Mouse (Mus musculus): ENCODE data around the gene Hsd17b1. TPM values are rescaled to one million over a fixed set of nuclear protein-coding genes. Genes with fewer than 3 reads are reported as not detected.

The Hsd17b1 gene
- polyA plus RNA-seq (2016; fragmentation: Nextera tagmentation; extraction: Ambion mirVana): 0.21 TPM in 1 of 2 replicates, not detected in the other

GRCm38 (mm10) chr11:101078121-101078520 lies at the start of gene Hsd17b1:
TSS of gene Hsd17b1 (plus strand) at chr11:101078411.
- Histone ChIP-seq H3K27me3 (replicated peaks; ENCODE audit: low read depth, poor library complexity, severe bottlenecking) (peaks cover 71% of the 10 kb centered on the region), H3K9me3 (no peaks in the 10 kb centered on the region), H3K4me3 (0 out of 2 replicates have a peak within 1 kb of the TSS, but pooled peaks have one; percentile 2), H3K4me1 (peaks cover 22% of the 10 kb centered on the region), H3K36me3 (replicated peaks) (no peaks in the 10 kb centered on the region; the same call in 1 of the 2 replicates), H3K27ac (replicated peaks) (no peak within 1 kb of the TSS)
- DNase-seq (ENCODE audit: low spot score): no peak
- WGBS: 67% methylated on average over 9 of the region's 9 CpGs

GRCm38 (mm10) chr11:101029320-101029719 lies 48.9 kb upstream of the Hsd17b1 start:
- Histone ChIP-seq H3K4me3 (no peak overlapping the region), H3K9me3 (no peaks in the 10 kb centered on the region), H3K4me1 (no peaks in the 10 kb centered on the region), H3K27ac (replicated peaks) (no peak overlapping the region), H3K27me3 (replicated peaks; ENCODE audit: low read depth, poor library complexity, severe bottlenecking) (no peaks in the 10 kb centered on the region), H3K36me3 (replicated peaks) (peaks cover 83% of the 10 kb centered on the region)
- 93% methylated on average over 8 of the region's 8 CpGs for WGBS
- DNase-seq (ENCODE audit: low spot score): no peak

GRCm38 (mm10) chr11:101030136-101030807 lies 47.9 kb upstream of the Hsd17b1 start:
- Histone ChIP-seq H3K27me3 (replicated peaks; ENCODE audit: low read depth, poor library complexity, severe bottlenecking) (no peaks in the 10 kb centered on the region), H3K4me1 (no peaks in the 10 kb centered on the region), H3K4me3 (no peak overlapping the region), H3K36me3 (replicated peaks) (peaks cover 86% of the 10 kb centered on the region), H3K9me3 (no peaks in the 10 kb centered on the region), H3K27ac (replicated peaks) (no peak overlapping the region)
- WGBS: 92% methylated on average over 10 of the region's 10 CpGs
- no peak for DNase-seq (ENCODE audit: low spot score)

- Histone ChIP-seq H3K36me3 (replicated peaks) (peaks cover 85% of the 10 kb centered on the region), H3K27ac (replicated peaks) (no peak overlapping the region), H3K27me3 (replicated peaks; ENCODE audit: low read depth, poor library complexity, severe bottlenecking) (no peaks in the 10 kb centered on the region), H3K4me1 (no peaks in the 10 kb centered on the region), H3K4me3 (no peak overlapping the region), H3K9me3 (no peaks in the 10 kb centered on the region)
- WGBS: 92% methylated on average over 4 of the region's 4 CpGs
- no peak for DNase-seq (ENCODE audit: low spot score)
Measured at GRCm38 (mm10) chr11:101030808-101031156, 47.4 kb upstream of the Hsd17b1 start.

GRCm38 (mm10) chr11:101031470-101031869 lies 46.7 kb upstream of the Hsd17b1 start:
- Histone ChIP-seq H3K4me1 (no peaks in the 10 kb centered on the region), H3K36me3 (replicated peaks) (peaks cover 84% of the 10 kb centered on the region), H3K27ac (replicated peaks) (no peak overlapping the region), H3K27me3 (replicated peaks; ENCODE audit: low read depth, poor library complexity, severe bottlenecking) (no peaks in the 10 kb centered on the region), H3K4me3 (no peak overlapping the region), H3K9me3 (no peaks in the 10 kb centered on the region)
- WGBS: 81% methylated on average over 1 of the region's 1 CpGs
- DNase-seq (ENCODE audit: low spot score): no peak

GRCm38 (mm10) chr11:101033856-101034500 lies 44.2 kb upstream of the Hsd17b1 start:
- DNase-seq (ENCODE audit: low spot score): no peak
- Histone ChIP-seq H3K9me3 (no peaks in the 10 kb centered on the region), H3K4me3 (no peak overlapping the region), H3K27ac (replicated peaks) (no peak overlapping the region), H3K36me3 (replicated peaks) (peaks cover 86% of the 10 kb centered on the region), H3K27me3 (replicated peaks; ENCODE audit: low read depth, poor library complexity, severe bottlenecking) (no peaks in the 10 kb centered on the region), H3K4me1 (no peaks in the 10 kb centered on the region)
- WGBS: 94% methylated on average over 17 of the region's 17 CpGs

GRCm38 (mm10) chr11:101034614-101035327 lies 43.4 kb upstream of the Hsd17b1 start:
- Histone ChIP-seq H3K4me3 (no peak overlapping the region), H3K9me3 (no peaks in the 10 kb centered on the region), H3K27ac (replicated peaks) (no peak overlapping the region), H3K27me3 (replicated peaks; ENCODE audit: low read depth, poor library complexity, severe bottlenecking) (no peaks in the 10 kb centered on the region), H3K36me3 (replicated peaks) (peaks cover 89% of the 10 kb centered on the region), H3K4me1 (no peaks in the 10 kb centered on the region)
- 93% methylated on average over 8 of the region's 8 CpGs for WGBS
- no peak for DNase-seq (ENCODE audit: low spot score)

- WGBS: 93% methylated on average over 4 of the region's 4 CpGs
- no peak overlapping the region for H3K27ac ChIP-seq (replicated peaks)
- H3K4me3 ChIP-seq: no peak overlapping the region
- no peaks in the 10 kb centered on the region for H3K27me3 ChIP-seq (replicated peaks; ENCODE audit: low read depth, poor library complexity, severe bottlenecking)
- H3K4me1 ChIP-seq: no peaks in the 10 kb centered on the region
- DNase-seq (ENCODE audit: low spot score): no peak
- peaks cover 89% of the 10 kb centered on the region for H3K36me3 ChIP-seq (replicated peaks)
- H3K9me3 ChIP-seq: no peaks in the 10 kb centered on the region
Measured at GRCm38 (mm10) chr11:101035328-101035695, 42.9 kb upstream of the Hsd17b1 start.

- Histone ChIP-seq H3K27me3 (replicated peaks; ENCODE audit: low read depth, poor library complexity, severe bottlenecking) (no peaks in the 10 kb centered on the region), H3K9me3 (no peaks in the 10 kb centered on the region), H3K4me1 (no peaks in the 10 kb centered on the region), H3K4me3 (no peak overlapping the region), H3K36me3 (replicated peaks) (peaks cover 92% of the 10 kb centered on the region), H3K27ac (replicated peaks) (no peak overlapping the region)
- 87% methylated on average over 10 of the region's 10 CpGs for WGBS
- no peak for DNase-seq (ENCODE audit: low spot score)
Measured at GRCm38 (mm10) chr11:101037795-101038194, 40.4 kb upstream of the Hsd17b1 start.

GRCm38 (mm10) chr11:101045826-101046225 lies 32.4 kb upstream of the Hsd17b1 start:
- no peaks in the 10 kb centered on the region for H3K9me3 ChIP-seq
- no peak overlapping the region for H3K4me3 ChIP-seq
- no peaks in the 10 kb centered on the region; the same call in 1 of the 2 replicates for H3K4me1 ChIP-seq
- H3K36me3 ChIP-seq (replicated peaks): peaks cover 97% of the 10 kb centered on the region
- H3K27ac ChIP-seq (replicated peaks): no peak overlapping the region
- H3K27me3 ChIP-seq (replicated peaks; ENCODE audit: low read depth, poor library complexity, severe bottlenecking): no peaks in the 10 kb centered on the region
- no peak for DNase-seq (ENCODE audit: low spot score)
- 89% methylated on average over 4 of the region's 4 CpGs for WGBS

- H3K36me3 ChIP-seq (replicated peaks): peaks cover 97% of the 10 kb centered on the region
Measured at GRCm38 (mm10) chr11:101046440-101046839, 31.8 kb upstream of the Hsd17b1 start.

GRCm38 (mm10) chr11:101047502-101047901 lies 30.7 kb upstream of the Hsd17b1 start:
- WGBS: 84% methylated on average over 3 of the region's 3 CpGs
- Histone ChIP-seq H3K36me3 (replicated peaks) (peaks cover 95% of the 10 kb centered on the region), H3K9me3 (no peaks in the 10 kb centered on the region), H3K4me1 (no peaks in the 10 kb centered on the region; the same call in 1 of the 2 replicates), H3K4me3 (no peak overlapping the region), H3K27ac (replicated peaks) (no peak overlapping the region), H3K27me3 (replicated peaks; ENCODE audit: low read depth, poor library complexity, severe bottlenecking) (no peaks in the 10 kb centered on the region)
- DNase-seq (ENCODE audit: low spot score): no peak

More at GRCm38 (mm10) chr11:101046440-101046839, 31.8 kb upstream of the Hsd17b1 start:
- no peak overlapping the region for H3K27ac ChIP-seq (replicated peaks)
- no peaks in the 10 kb centered on the region for H3K9me3 ChIP-seq
- WGBS: 56% methylated on average over 9 of the region's 9 CpGs
- H3K27me3 ChIP-seq (replicated peaks; ENCODE audit: low read depth, poor library complexity, severe bottlenecking): no peaks in the 10 kb centered on the region
- no peak for DNase-seq (ENCODE audit: low spot score)
- H3K4me1 ChIP-seq: no peaks in the 10 kb centered on the region; the same call in 1 of the 2 replicates
- no peak overlapping the region for H3K4me3 ChIP-seq

Measured in embryonic facial prominence, embryonic 10.5 days (tissue).